Mouse (Mus musculus) forebrain, embryonic 11.5 days (tissue): ENCODE measurements at regions not wholly inside any gene's neighbourhood (a gene's known extent, or its start where the extent isn't known, plus 50 kb on each side); places are given as distances from the start of the nearest gene placed in this dataset.
"Not testable (repeated sequence)": the region's sequence is repeated elsewhere in the genome, so short reads cannot be mapped to it uniquely, and the experiment has no call there.

Experiments
- ATAC-seq: fragments of 200-750 bp; cut with Nextera tagmentation; replicated peaks from 2 replicates; pipeline ENCODE4 v1.8.0; 2017; ENCODE audit warnings: moderate TSS enrichment; ENCODE audit not compliant: low FRiP score
- DNase-seq: peaks from one replicate; pipeline ENCODE4 v3.0.0-alpha.2; 2017; ENCODE audit warnings: low spot score
- H3K27ac ChIP-seq: fragments of 300-500 bp; sonication (generic); 2 replicates; pipeline ENCODE4 v1.5.1; 2014; ENCODE audit warnings: low read depth, low read length
- H3K27me3 ChIP-seq: fragments of 300-500 bp; sonication (generic); 2 replicates; pipeline ENCODE4 v1.6.1; 2014; ENCODE audit warnings: mild to moderate bottlenecking, low read length, mixed read lengths; ENCODE audit not compliant: control insufficient read depth, insufficient read depth
- H3K36me3 ChIP-seq: fragments of 300-500 bp; sonication (generic); 2 replicates; pipeline ENCODE4 v1.6.1; 2014; ENCODE audit warnings: mild to moderate bottlenecking, low read length, moderate library complexity, mixed read lengths; ENCODE audit not compliant: control insufficient read depth, insufficient read depth
- H3K4me1 ChIP-seq: fragments of 300-500 bp; sonication (generic); replicated peaks from 2 replicates; pipeline ENCODE4 v1.6.1; 2014; ENCODE audit warnings: low read length, mixed read lengths; ENCODE audit not compliant: control insufficient read depth, insufficient read depth
- H3K4me2 ChIP-seq: fragments of 300-500 bp; sonication (generic); 2 replicates; pipeline ENCODE4 v1.6.1; 2014; ENCODE audit warnings: low read depth, mild to moderate bottlenecking, low read length, moderate library complexity, mixed read lengths; ENCODE audit not compliant: severe bottlenecking
- H3K4me3 ChIP-seq: fragments of 300-500 bp; sonication (generic); 2 replicates; pipeline ENCODE4 v1.5.1; 2014; ENCODE audit warnings: low read depth, low read length
- H3K9ac ChIP-seq: fragments of 300-500 bp; sonication (generic); 2 replicates; pipeline ENCODE4 v1.6.1; 2014; ENCODE audit warnings: low read length
- H3K9me3 ChIP-seq: fragments of 300-500 bp; sonication (generic); 2 replicates; pipeline ENCODE4 v1.6.1; 2016; ENCODE audit warnings: low read length, mixed read lengths; ENCODE audit not compliant: control insufficient read depth
- WGBS: fragments of 180-500 bp; shearing (Covaris S2); extraction: QIAGEN DNeasy Blood & Tissue Kit; methylation state at CpG from one replicate; pipeline ENCODE4 v1.1.7; 2014; 5-methylcytosine and 5-hydroxymethylcytosine counted together

DNA sequence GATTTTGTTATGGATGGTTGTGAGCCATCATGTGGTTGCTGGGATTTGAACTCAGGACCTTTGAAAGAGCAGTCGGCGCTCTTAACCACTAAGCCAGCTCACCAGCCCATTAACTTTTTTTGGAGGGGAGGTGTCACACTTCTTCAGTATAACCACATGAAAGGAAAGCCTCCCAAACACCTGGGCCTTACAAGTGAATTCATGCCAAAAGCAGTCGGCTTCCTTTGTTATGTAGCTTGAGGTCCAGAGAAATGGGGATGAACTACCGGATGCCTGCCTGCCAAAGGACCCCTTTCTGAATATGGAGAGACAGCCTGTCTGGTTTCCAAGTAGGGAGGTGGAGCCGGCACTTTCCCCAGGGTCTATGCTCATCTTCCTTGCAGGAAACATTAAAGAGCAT, 80.6 kb upstream of the Fam174b start:
- WGBS = 94% methylated on average over 5 of the region's 5 CpGs
- Histone ChIP-seq H3K27ac (no peak overlapping the region), H3K9ac (no peak overlapping the region), H3K27me3 (no peaks in the 10 kb centered on the region), H3K4me2 (no peak overlapping the region), H3K36me3 (no peaks in the 10 kb centered on the region), H3K9me3 (no peaks in the 10 kb centered on the region), H3K4me1 (no peaks in the 10 kb centered on the region), H3K4me3 (no peak overlapping the region)
- ATAC-seq = no peak
- DNase-seq = no peak

DNA sequence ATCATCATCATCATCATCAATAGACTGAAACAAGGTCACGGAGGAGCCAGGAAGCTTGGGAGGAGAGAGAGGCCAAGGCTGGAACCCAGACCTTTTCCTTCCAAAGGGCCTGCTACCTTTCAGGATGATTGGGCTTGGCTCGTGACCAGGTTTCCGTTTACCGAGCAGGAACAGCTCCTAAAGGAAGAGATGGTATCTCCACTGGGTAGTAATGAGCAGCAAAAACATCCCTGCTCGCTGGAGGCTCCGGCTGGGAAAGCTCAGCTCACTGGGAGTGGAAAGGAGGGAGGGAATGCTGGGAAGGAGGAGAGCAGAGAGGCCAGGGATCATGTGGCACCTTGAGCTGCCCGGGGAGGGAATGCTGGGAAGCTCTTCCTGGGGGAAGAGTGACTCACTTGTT, 82.8 kb upstream of the Fam174b start:
- Histone ChIP-seq H3K9ac (no peak overlapping the region), H3K4me3 (no peak overlapping the region), H3K4me1 (no peaks in the 10 kb centered on the region), H3K36me3 (no peaks in the 10 kb centered on the region), H3K4me2 (no peak overlapping the region), H3K27ac (no peak overlapping the region), H3K27me3 (no peaks in the 10 kb centered on the region), H3K9me3 (no peaks in the 10 kb centered on the region)
- ATAC-seq (no peak), DNase-seq (no peak)
- WGBS = 84% methylated on average over 7 of the region's 7 CpGs

DNA sequence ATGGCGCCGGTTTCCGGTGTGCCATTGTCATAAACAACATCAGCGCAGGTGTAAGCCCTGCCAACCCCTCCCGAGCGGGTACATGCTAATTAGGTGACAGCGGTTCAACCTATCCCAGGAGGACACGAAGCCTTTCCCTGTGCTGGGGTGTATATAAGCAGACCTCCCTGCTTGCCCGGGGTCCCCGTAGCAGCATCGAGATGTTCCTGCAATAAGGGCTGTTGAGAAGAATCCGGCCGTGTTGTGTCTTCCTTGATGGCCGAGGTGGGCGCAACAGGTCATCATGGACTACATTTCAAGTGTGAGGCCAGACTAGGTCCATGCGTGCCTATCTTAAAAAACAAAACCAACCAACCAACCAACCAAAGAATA, 83.7 kb upstream of the Fam174b start:
- H3K4me2 ChIP-seq, ATAC-seq, H3K4me3 ChIP-seq, H3K36me3 ChIP-seq, H3K27ac ChIP-seq, DNase-seq, H3K27me3 ChIP-seq, H3K9ac ChIP-seq, H3K4me1 ChIP-seq, H3K9me3 ChIP-seq: not testable (repeated sequence)
- WGBS = 93% methylated on average over 16 of the region's 16 CpGs

DNA sequence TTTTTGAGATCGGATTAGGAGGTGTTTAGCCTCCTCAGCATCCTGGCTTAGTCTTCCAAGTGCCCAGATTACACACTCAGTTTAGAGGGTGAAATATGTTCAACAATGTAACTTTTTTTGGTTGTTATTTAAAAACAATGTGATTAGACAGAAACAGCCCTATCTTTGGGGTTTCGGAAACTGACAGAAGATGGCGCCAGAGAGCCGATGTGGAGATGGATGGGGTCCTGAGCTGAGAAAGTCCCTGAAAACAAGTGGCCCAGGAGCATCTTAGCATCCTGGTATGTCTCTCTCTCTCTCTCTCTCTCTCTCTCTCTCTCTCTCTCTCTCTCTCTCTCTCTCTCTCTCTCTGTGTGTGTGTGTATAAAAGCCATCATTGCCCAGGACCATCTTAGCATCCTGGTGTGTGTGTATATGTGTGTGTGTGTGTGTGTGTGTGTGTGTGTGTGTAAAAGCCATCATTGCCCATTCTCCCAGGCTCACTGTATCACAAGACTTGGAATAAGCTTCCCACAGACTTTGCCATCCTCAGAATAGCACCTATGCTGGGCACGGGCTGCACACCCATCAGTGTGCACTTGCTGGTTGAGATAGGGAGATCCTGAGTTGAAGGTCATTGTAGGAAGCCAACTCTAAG, 84.2 kb upstream of the Fam174b start:
- DNase-seq (peak; percentile 84), ATAC-seq (no peak)
- no peak overlapping the region for H3K4me2 ChIP-seq
- H3K9ac ChIP-seq = no peak overlapping the region
- no peak overlapping the region for H3K27ac ChIP-seq
- H3K9me3 ChIP-seq = no peaks in the 10 kb centered on the region
- no peaks in the 10 kb centered on the region for H3K27me3 ChIP-seq
- no peaks in the 10 kb centered on the region for H3K36me3 ChIP-seq
- WGBS = 24% methylated on average over 5 of the region's 5 CpGs
- no peak overlapping the region for H3K4me3 ChIP-seq
- no peaks in the 10 kb centered on the region for H3K4me1 ChIP-seq

DNA sequence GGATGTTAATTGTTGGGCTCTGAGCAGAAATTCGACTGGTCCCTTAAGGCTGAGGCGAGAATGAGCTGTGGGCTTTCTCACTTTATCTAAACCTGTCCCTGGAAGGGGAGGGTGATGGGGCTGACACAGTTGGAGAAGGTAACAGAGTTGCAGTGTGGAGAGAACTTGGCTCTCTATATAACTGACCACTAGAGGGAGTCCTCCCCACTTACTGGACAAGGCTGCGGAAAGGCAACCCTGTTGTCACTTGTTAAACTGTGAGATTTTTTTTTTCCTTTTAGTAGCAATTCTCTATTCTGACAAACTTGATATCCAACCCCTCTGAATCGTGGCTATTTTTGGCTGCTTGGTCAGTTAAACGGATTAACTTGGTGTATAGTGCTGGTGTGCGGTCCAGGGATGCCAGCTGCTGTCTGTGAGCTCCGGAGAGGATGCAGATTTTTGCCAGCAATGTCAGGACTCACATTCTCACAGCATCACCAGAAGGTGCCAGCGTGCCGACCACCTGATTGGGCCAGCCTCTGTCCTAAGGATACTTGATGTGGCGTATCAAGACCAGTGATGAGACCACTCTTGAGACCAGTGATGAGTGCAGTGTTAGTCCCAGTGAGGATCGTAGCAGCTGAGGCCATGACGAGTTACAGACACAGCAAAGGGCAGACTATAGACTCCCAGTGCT, 85.8 kb upstream of the Fam174b start:
- DNase-seq (no peak), ATAC-seq (peak; percentile 60; the same call in 1 of the 2 replicates)
- no peak overlapping the region for H3K4me2 ChIP-seq
- no peak overlapping the region for H3K9ac ChIP-seq
- no peaks in the 10 kb centered on the region for H3K4me1 ChIP-seq
- H3K4me3 ChIP-seq = no peak overlapping the region
- H3K27me3 ChIP-seq = no peaks in the 10 kb centered on the region
- no peaks in the 10 kb centered on the region for H3K36me3 ChIP-seq
- WGBS = 43% methylated on average over 12 of the region's 12 CpGs
- no peaks in the 10 kb centered on the region; the same call in 1 of the 2 replicates for H3K9me3 ChIP-seq
- H3K27ac ChIP-seq = no peak overlapping the region

DNA sequence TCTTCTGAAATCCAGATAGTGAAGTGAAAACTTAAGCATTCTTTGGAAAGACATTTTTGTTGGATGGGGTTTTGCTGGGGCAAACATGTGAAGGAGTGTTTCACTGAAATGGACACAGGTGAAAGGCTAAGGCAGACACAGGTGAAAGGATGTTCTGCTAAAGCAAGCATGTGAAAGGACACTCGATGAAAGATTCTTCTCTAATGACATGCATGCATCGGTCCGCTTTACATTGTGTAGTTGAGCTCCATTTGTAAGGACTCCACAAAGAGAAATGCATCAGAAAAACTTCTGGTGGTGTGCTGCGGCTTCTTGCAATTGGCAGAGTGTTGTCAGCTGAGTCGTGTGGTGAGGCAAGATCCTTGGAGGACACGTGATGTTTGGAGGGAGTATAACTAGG, 89.2 kb upstream of the Fam174b start:
- no peaks in the 10 kb centered on the region for H3K36me3 ChIP-seq
- no peak for ATAC-seq
- H3K4me3 ChIP-seq = no peak overlapping the region
- no peaks in the 10 kb centered on the region; the same call in 1 of the 2 replicates for H3K4me1 ChIP-seq
- H3K27me3 ChIP-seq = no peaks in the 10 kb centered on the region
- WGBS = 92% methylated on average over 6 of the region's 6 CpGs
- no peaks in the 10 kb centered on the region; the same call in 1 of the 2 replicates for H3K9me3 ChIP-seq
- no peak overlapping the region for H3K9ac ChIP-seq
- no peak overlapping the region for H3K27ac ChIP-seq
- H3K4me2 ChIP-seq = no peak overlapping the region
- DNase-seq = no peak

DNA sequence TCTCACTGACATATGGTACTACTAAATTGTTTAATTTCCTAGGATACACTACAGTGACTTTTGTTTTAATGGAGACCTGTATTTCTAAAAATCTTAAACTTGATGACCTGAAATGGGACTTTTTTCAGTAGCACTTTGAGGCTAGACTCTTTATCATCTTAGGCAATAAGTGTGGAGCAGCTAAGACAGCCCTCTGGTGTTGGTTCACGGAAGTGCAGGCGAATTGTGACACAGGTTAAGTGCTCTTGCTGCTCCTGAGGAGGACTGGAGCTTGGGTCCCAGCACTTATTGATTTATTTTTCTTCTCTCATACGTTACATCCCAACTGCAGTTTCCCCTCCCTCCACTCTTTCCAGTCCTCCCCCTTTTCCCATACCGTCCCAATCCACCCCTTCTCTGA, 92.1 kb upstream of the Fam174b start:
- Histone ChIP-seq H3K9me3 (no peaks in the 10 kb centered on the region; the same call in 1 of the 2 replicates), H3K27ac (no peak overlapping the region), H3K27me3 (no peaks in the 10 kb centered on the region), H3K4me2 (no peak overlapping the region), H3K4me1 (peaks cover 2% of the 10 kb centered on the region), H3K36me3 (no peaks in the 10 kb centered on the region), H3K4me3 (no peak overlapping the region), H3K9ac (no peak overlapping the region)
- ATAC-seq = no peak
- 31% methylated on average over 4 of the region's 4 CpGs for WGBS
- peak; percentile 87 for DNase-seq

DNA sequence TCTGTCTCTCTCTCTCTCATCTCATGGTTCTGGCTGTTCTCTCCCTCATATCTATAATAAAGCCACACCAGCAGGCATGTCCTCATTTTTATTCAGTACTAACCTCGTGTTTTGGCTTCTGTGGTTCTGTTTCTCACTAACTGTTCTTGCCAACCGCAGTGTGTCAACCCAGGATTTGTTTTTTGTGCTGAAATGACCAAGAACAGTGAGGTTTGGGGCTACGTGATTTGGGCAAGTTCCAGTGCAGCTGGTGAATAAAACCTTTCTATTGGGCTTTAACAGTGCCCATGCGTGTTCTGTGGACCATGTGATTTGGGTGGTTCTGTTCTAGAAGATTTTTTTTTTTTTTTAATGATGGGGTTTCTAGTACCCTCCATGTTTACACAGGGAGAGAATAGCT, 93.0 kb upstream of the Fam174b start:
- Histone ChIP-seq H3K4me2 (no peak overlapping the region), H3K4me3 (no peak overlapping the region), H3K9ac (no peak overlapping the region), H3K27ac (no peak overlapping the region), H3K36me3 (no peaks in the 10 kb centered on the region), H3K4me1 (peaks cover 2% of the 10 kb centered on the region), H3K9me3 (no peaks in the 10 kb centered on the region; the same call in 1 of the 2 replicates), H3K27me3 (no peaks in the 10 kb centered on the region)
- WGBS = 65% methylated on average over 4 of the region's 4 CpGs
- no peak for DNase-seq
- ATAC-seq = no peak

DNA sequence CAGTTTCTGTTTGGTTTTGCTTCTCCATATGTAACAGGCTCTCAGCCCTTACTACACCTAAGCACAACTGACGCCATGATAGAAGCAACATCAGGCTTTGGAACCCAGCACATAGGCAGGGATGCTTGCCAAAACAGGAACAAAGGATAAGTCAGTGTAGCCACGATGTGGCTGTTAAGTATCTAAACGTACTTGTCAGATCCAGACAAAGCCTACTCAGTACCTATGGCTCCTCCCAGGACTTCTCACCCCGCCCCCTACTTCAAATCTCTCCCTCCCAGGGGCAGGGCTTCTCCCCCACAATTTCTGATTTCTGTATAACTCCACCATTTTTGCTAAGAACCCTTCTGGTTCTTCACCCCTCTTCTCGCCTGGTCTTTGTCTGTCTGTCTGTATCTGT, 93.4 kb upstream of the Fam174b start:
- Histone ChIP-seq H3K36me3 (no peaks in the 10 kb centered on the region), H3K27me3 (no peaks in the 10 kb centered on the region), H3K9me3 (no peaks in the 10 kb centered on the region; the same call in 1 of the 2 replicates), H3K4me2 (no peak overlapping the region), H3K4me1 (peaks cover 2% of the 10 kb centered on the region), H3K4me3 (no peak overlapping the region), H3K9ac (no peak overlapping the region), H3K27ac (no peak overlapping the region)
- WGBS = 61% methylated on average over 5 of the region's 5 CpGs
- ATAC-seq (no peak), DNase-seq (no peak)
